Mouse (Mus musculus): Measurements from ENCODE around the gene Nkd1. TPM values are rescaled to one million over a fixed set of nuclear protein-coding genes. Genes with fewer than 3 reads are reported as not detected.
A peak's percentile ranks its signal among the peaks of the same experiment; 100 is the strongest.

Nkd1 gene
- 45.3 and 57.6 TPM in 2 replicates for polyA plus RNA-seq (2014; fragmentation: Nextera tagmentation; extraction: Ambion mirVana)

- WGBS: under 1% methylated on average over 59 of the region's 67 CpGs
- Histone ChIP-seq H3K27ac (peak within 1 kb of the TSS; percentile 70), H3K36me3 (replicated peaks; ENCODE audit: control insufficient read depth, insufficient read depth) (no peaks in the 10 kb centered on the region), H3K4me1 (replicated peaks; ENCODE audit: control insufficient read depth, insufficient read depth, low read length) (peaks cover 29% of the 10 kb centered on the region), H3K9ac (peak within 1 kb of the TSS; percentile 85), H3K4me3 (replicated peaks; ENCODE audit: low read length) (peak within 1 kb of the TSS; percentile 89), H3K4me2 (replicated peaks) (peak within 1 kb of the TSS; percentile 99), H3K9me3 (ENCODE audit: control insufficient read depth, low read length) (no peaks in the 10 kb centered on the region), H3K27me3 (ENCODE audit: control insufficient read depth, insufficient read depth, low read length) (peaks cover 5% of the 10 kb centered on the region; the same call in 1 of the 2 replicates)
- peak; percentile 88 for ATAC-seq (ENCODE audit: low FRiP score)
- DNase-seq (ENCODE audit: low spot score): peak; percentile 90
These were observed at the start of gene Nkd1 for GRCm38 (mm10) chr8:88520985-88521527. TSS of gene Nkd1 (plus strand) at chr8:88521354.

GRCm38 (mm10) chr8:88481290-88481689, 39.9 kb upstream of the Nkd1 start:
- Histone ChIP-seq H3K27me3 (ENCODE audit: control insufficient read depth, insufficient read depth, low read length) (no peaks in the 10 kb centered on the region), H3K36me3 (replicated peaks; ENCODE audit: control insufficient read depth, insufficient read depth) (no peaks in the 10 kb centered on the region), H3K9me3 (ENCODE audit: control insufficient read depth, low read length) (no peaks in the 10 kb centered on the region), H3K27ac (no peak overlapping the region), H3K9ac (no peak overlapping the region), H3K4me1 (replicated peaks; ENCODE audit: control insufficient read depth, insufficient read depth, low read length) (no peaks in the 10 kb centered on the region), H3K4me3 (replicated peaks; ENCODE audit: low read length) (no peak overlapping the region), H3K4me2 (replicated peaks) (no peak overlapping the region)
- DNase-seq (ENCODE audit: low spot score): no peak
- 44% methylated on average over 4 of the region's 4 CpGs for WGBS
- no peak for ATAC-seq (ENCODE audit: low FRiP score)

- Histone ChIP-seq H3K27ac (no peak overlapping the region), H3K4me2 (replicated peaks) (no peak overlapping the region), H3K9me3 (ENCODE audit: control insufficient read depth, low read length) (no peaks in the 10 kb centered on the region), H3K36me3 (replicated peaks; ENCODE audit: control insufficient read depth, insufficient read depth) (no peaks in the 10 kb centered on the region), H3K9ac (no peak overlapping the region), H3K4me1 (replicated peaks; ENCODE audit: control insufficient read depth, insufficient read depth, low read length) (peaks cover 7% of the 10 kb centered on the region; the same call in 1 of the 2 replicates), H3K4me3 (replicated peaks; ENCODE audit: low read length) (no peak overlapping the region), H3K27me3 (ENCODE audit: control insufficient read depth, insufficient read depth, low read length) (no peaks in the 10 kb centered on the region)
- 1% methylated on average over 5 of the region's 5 CpGs for whole genome bisulfite sequencing
- DNase-seq (ENCODE audit: low spot score) (no peak), ATAC-seq (ENCODE audit: low FRiP score) (peak; percentile 46; the same call in 1 of the 2 replicates)
These were observed 32.7 kb upstream of the Nkd1 start for GRCm38 (mm10) chr8:88488391-88488829.

GRCm38 (mm10) chr8:88494076-88494475, 27.1 kb upstream of the Nkd1 start:
- H3K36me3 ChIP-seq (replicated peaks; ENCODE audit: control insufficient read depth, insufficient read depth): no peaks in the 10 kb centered on the region
- no peaks in the 10 kb centered on the region for H3K9me3 ChIP-seq (ENCODE audit: control insufficient read depth, low read length)
- DNase-seq (ENCODE audit: low spot score) (no peak), ATAC-seq (ENCODE audit: low FRiP score) (no peak)
- H3K4me3 ChIP-seq (replicated peaks; ENCODE audit: low read length): no peak overlapping the region
- H3K9ac ChIP-seq: no peak overlapping the region
- 94% methylated on average over 2 of the region's 2 CpGs for WGBS
- no peak overlapping the region for H3K4me2 ChIP-seq (replicated peaks)
- H3K4me1 ChIP-seq (replicated peaks; ENCODE audit: control insufficient read depth, insufficient read depth, low read length): no peaks in the 10 kb centered on the region
- no peaks in the 10 kb centered on the region for H3K27me3 ChIP-seq (ENCODE audit: control insufficient read depth, insufficient read depth, low read length)
- no peak overlapping the region for H3K27ac ChIP-seq

- 5% methylated on average over 11 of the region's 11 CpGs for WGBS
- H3K9ac ChIP-seq: peak overlapping the region; percentile 45
- no peaks in the 10 kb centered on the region for H3K36me3 ChIP-seq (replicated peaks; ENCODE audit: control insufficient read depth, insufficient read depth)
- no peaks in the 10 kb centered on the region for H3K4me1 ChIP-seq (replicated peaks; ENCODE audit: control insufficient read depth, insufficient read depth, low read length)
- H3K27ac ChIP-seq: peak overlapping the region; percentile 59
- DNase-seq (ENCODE audit: low spot score): peak; percentile 53
- H3K4me2 ChIP-seq (replicated peaks): peak overlapping the region; percentile 38
- H3K4me3 ChIP-seq (replicated peaks; ENCODE audit: low read length): peak overlapping the region; percentile 9; the same call in 1 of the 2 replicates
- H3K27me3 ChIP-seq (ENCODE audit: control insufficient read depth, insufficient read depth, low read length): no peaks in the 10 kb centered on the region
- no peaks in the 10 kb centered on the region for H3K9me3 ChIP-seq (ENCODE audit: control insufficient read depth, low read length)
- ATAC-seq (ENCODE audit: low FRiP score): peak; percentile 66; the same call in 1 of the 2 replicates
These were observed 25.9 kb upstream of the Nkd1 start for GRCm38 (mm10) chr8:88495071-88495805.

GRCm38 (mm10) chr8:88502143-88502542, 19.0 kb upstream of the Nkd1 start:
- no peaks in the 10 kb centered on the region for H3K9me3 ChIP-seq (ENCODE audit: control insufficient read depth, low read length)
- no peaks in the 10 kb centered on the region for H3K27me3 ChIP-seq (ENCODE audit: control insufficient read depth, insufficient read depth, low read length)
- no peak overlapping the region for H3K27ac ChIP-seq
- no peak overlapping the region for H3K9ac ChIP-seq
- no peaks in the 10 kb centered on the region for H3K4me1 ChIP-seq (replicated peaks; ENCODE audit: control insufficient read depth, insufficient read depth, low read length)
- DNase-seq (ENCODE audit: low spot score) (no peak), ATAC-seq (ENCODE audit: low FRiP score) (no peak)
- no peak overlapping the region for H3K4me2 ChIP-seq (replicated peaks)
- WGBS: 76% methylated on average over 3 of the region's 3 CpGs
- no peaks in the 10 kb centered on the region for H3K36me3 ChIP-seq (replicated peaks; ENCODE audit: control insufficient read depth, insufficient read depth)
- H3K4me3 ChIP-seq (replicated peaks; ENCODE audit: low read length): no peak overlapping the region

GRCm38 (mm10) chr8:88506981-88507380, 14.2 kb upstream of the Nkd1 start:
- Histone ChIP-seq H3K4me3 (replicated peaks; ENCODE audit: low read length) (no peak overlapping the region), H3K9ac (no peak overlapping the region), H3K27ac (no peak overlapping the region), H3K4me2 (replicated peaks) (no peak overlapping the region), H3K9me3 (ENCODE audit: control insufficient read depth, low read length) (no peaks in the 10 kb centered on the region), H3K27me3 (ENCODE audit: control insufficient read depth, insufficient read depth, low read length) (no peaks in the 10 kb centered on the region), H3K4me1 (replicated peaks; ENCODE audit: control insufficient read depth, insufficient read depth, low read length) (0 out of 2 replicates have a peak, but pooled peaks cover under 1% of the 10 kb centered on the region), H3K36me3 (replicated peaks; ENCODE audit: control insufficient read depth, insufficient read depth) (no peaks in the 10 kb centered on the region)
- WGBS: 89% methylated on average over 5 of the region's 5 CpGs
- ATAC-seq (ENCODE audit: low FRiP score) (no peak), DNase-seq (ENCODE audit: low spot score) (no peak)

- Histone ChIP-seq H3K27ac (no peak overlapping the region), H3K36me3 (replicated peaks; ENCODE audit: control insufficient read depth, insufficient read depth) (no peaks in the 10 kb centered on the region), H3K4me2 (replicated peaks) (no peak overlapping the region), H3K4me1 (replicated peaks; ENCODE audit: control insufficient read depth, insufficient read depth, low read length) (peaks cover 9% of the 10 kb centered on the region; the same call in 1 of the 2 replicates), H3K9ac (no peak overlapping the region), H3K4me3 (replicated peaks; ENCODE audit: low read length) (no peak overlapping the region), H3K27me3 (ENCODE audit: control insufficient read depth, insufficient read depth, low read length) (no peaks in the 10 kb centered on the region), H3K9me3 (ENCODE audit: control insufficient read depth, low read length) (no peaks in the 10 kb centered on the region)
- 84% methylated on average over 5 of the region's 5 CpGs for WGBS
- DNase-seq (ENCODE audit: low spot score) (no peak), ATAC-seq (ENCODE audit: low FRiP score) (no peak)
These were observed 10.1 kb upstream of the Nkd1 start for GRCm38 (mm10) chr8:88511061-88511460.

- DNase-seq (ENCODE audit: low spot score) (peak; percentile 39), ATAC-seq (ENCODE audit: low FRiP score) (peak; percentile 77; the same call in 1 of the 2 replicates)
- H3K4me2 ChIP-seq (replicated peaks): no peak overlapping the region
These were observed 8.9 kb upstream of the Nkd1 start for GRCm38 (mm10) chr8:88512094-88512794.

More at GRCm38 (mm10) chr8:88512094-88512794, 8.9 kb upstream of the Nkd1 start:
- WGBS: 2% methylated on average over 15 of the region's 15 CpGs
- no peaks in the 10 kb centered on the region for H3K36me3 ChIP-seq (replicated peaks; ENCODE audit: control insufficient read depth, insufficient read depth)
- peak overlapping the region; percentile 4; the same call in 1 of the 2 replicates for H3K27ac ChIP-seq
- no peaks in the 10 kb centered on the region for H3K27me3 ChIP-seq (ENCODE audit: control insufficient read depth, insufficient read depth, low read length)
- H3K9ac ChIP-seq: no peak overlapping the region
- no peaks in the 10 kb centered on the region for H3K9me3 ChIP-seq (ENCODE audit: control insufficient read depth, low read length)
- H3K4me1 ChIP-seq (replicated peaks; ENCODE audit: control insufficient read depth, insufficient read depth, low read length): peaks cover 9% of the 10 kb centered on the region; the same call in 1 of the 2 replicates
- H3K4me3 ChIP-seq (replicated peaks; ENCODE audit: low read length): no peak overlapping the region

Data from hindbrain, embryonic 14.5 days (tissue).